Mouse (Mus musculus) right cerebral cortex, postnatal 4 days (tissue): ENCODE measurements around the gene Xpo4.

Experiments used
- DNase-seq: peaks from one replicate; pipeline ENCODE4 v3.0.0-alpha.2; 2022

Gene Xpo4

DNA sequence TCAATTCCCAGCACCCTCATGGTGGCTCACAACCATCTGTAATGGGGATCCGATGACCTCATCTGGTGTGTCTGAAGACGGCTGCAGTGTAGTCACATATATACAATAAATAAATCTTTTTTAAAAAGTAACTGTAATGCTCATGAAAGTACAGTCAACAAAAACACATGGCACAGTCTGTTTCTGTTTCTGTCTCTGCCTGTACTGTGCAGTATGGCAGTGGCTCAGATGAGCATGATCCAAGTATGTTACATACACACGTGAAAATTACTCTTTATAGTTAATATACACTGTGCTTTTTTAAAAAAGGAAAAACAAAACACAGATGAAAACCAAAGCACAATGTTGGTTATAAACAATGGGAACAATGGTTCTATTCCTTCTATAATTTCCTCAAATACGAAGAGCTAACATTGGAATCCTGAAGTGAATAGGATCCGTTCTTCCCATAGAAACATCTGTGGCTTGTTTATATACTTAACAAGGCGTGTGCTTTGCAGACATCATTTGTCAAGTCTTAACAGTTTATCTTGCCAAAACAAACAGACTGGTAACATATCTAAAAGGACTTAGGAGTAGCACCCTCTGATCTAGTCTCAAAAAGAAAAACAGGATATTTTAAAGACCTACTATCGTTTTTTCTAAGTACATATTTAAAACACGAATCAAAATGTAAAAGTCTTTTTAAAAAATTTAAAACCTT lies 58.4 kb downstream of the Xpo4 start:
- DNase-seq, result no peak

- DNase-seq, result no peak
These were observed 72.0 kb downstream of the Xpo4 start for GRCm38 (mm10) chr14:57593279-57593678.

GRCm38 (mm10) chr14:57591830-57592229 lies 73.4 kb downstream of the Xpo4 start:
- no peak for DNase-seq

- DNase-seq, result no peak
These were observed 88.7 kb downstream of the Xpo4 start for GRCm38 (mm10) chr14:57576364-57577060.

- no peak for DNase-seq
These were observed 90.2 kb downstream of the Xpo4 start for GRCm38 (mm10) chr14:57574792-57575587.

- peak; percentile 96 for DNase-seq
These were observed 93.8 kb downstream of the Xpo4 start, which contains the start of gene Eef1akmt1 for GRCm38 (mm10) chr14:57571155-57572133. Gene Eef1akmt1 (minus strand): TSS chr14:57571612.

- DNase-seq, result no peak
These were observed 99.6 kb downstream of the Xpo4 start for GRCm38 (mm10) chr14:57565626-57566025.

GRCm38 (mm10) chr14:57556922-57557321 lies 108.3 kb downstream of the Xpo4 start:
- no peak for DNase-seq

GRCm38 (mm10) chr14:57555471-57556070 lies 109.7 kb downstream of the Xpo4 start:
- no peak for DNase-seq

- DNase-seq, result no peak
These were observed 110.8 kb downstream of the Xpo4 start for GRCm38 (mm10) chr14:57554434-57554833.

DNA sequence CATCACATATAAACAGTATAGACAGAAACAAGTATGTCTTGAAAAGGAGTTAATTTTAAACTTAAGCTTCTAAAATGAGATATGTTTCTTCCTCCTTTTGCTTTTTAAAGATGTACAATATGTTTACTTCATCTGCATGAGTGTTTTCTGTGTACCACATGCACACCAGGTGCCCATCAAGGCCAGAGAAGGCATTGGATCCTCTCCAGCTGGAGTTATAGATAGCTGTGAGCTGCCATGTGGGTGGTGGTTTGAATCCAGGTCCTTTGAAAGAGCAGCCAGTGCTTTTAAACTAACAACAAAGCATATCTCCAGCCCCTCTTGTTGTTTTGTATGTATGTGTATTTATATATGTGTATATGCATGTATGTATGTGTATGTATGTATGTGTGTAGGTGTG lies 112.3 kb downstream of the Xpo4 start:
- DNase-seq, result no peak

DNA sequence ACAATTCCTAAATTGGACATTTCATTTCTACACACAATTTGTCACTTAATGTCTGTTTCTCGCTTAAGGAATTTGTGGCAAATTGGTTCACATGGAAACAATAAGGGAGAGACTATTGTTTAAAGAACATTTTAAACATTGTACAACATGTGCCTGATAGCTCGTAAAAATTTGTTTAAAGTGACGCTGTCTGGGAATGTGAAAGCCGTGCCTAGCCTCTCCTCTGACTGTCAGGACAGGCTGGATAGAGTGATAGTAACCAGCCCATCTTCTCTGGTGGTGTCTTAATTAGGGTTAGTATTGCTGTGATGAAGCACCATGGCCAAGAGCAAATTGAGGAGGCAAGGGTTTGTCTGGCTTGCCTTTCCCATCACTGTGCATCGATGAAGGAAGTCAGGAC lies 118.2 kb downstream of the Xpo4 start:
- no peak for DNase-seq

DNA sequence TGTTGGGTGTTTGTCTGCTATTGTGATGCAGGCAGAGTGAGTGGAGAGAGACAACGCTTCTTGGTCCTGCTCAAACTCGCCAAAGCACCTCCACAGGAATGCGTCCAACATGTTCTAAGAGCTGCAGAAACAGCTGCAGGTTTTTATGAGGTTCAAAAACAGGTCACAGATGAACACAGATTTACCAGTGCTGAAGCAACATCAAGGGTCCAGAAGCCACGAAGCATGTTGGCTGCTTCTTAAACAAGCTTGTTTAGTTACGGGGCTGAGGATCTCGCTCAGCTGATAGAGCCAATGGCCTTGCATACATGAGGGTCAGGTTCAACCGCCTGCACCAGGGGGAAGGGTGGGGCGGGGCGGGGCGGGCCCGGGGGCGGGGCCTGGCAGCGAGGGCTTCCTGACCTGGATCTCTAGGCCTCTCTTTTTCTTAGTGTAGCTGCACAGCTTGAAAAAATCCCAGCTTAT lies 118.6 kb downstream of the Xpo4 start:
- DNase-seq, result no peak

GRCm38 (mm10) chr14:57546131-57546530 lies 119.1 kb downstream of the Xpo4 start:
- no peak for DNase-seq

GRCm38 (mm10) chr14:57545526-57545925 lies 119.7 kb downstream of the Xpo4 start:
- no peak for DNase-seq

GRCm38 (mm10) chr14:57543420-57544039 lies 121.7 kb downstream of the Xpo4 start:
- DNase-seq, result no peak

DNA sequence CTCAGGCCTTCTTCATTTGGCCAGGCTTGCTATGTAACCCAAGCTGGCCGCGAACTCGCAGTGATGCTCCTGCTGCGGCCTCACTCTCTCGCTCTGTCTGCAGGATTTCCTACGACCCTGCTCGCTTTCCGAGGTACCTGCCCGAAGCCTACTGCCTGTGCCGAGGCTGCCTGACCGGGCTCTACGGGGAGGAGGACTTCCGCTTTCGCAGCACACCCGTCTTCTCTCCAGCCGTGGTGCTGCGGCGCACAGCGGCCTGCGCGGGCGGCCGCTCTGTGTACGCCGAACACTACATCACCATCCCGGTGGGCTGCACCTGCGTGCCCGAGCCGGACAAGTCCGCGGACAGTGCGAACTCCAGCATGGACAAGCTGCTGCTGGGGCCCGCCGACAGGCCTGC lies 123.0 kb downstream of the Xpo4 start:
- no peak for DNase-seq

GRCm38 (mm10) chr14:57540683-57541082 lies 124.5 kb downstream of the Xpo4 start:
- no peak for DNase-seq

GRCm38 (mm10) chr14:57537261-57538015 lies 127.8 kb downstream of the Xpo4 start:
- no peak for DNase-seq

GRCm38 (mm10) chr14:57536820-57537219 lies 128.4 kb downstream of the Xpo4 start:
- no peak for DNase-seq

GRCm38 (mm10) chr14:57535646-57536045 lies 129.6 kb downstream of the Xpo4 start:
- no peak for DNase-seq
